Mouse (Mus musculus) embryonic facial prominence, embryonic 15.5 days (tissue): ENCODE results near the gene Cab39l. TPM values are rescaled to one million over a fixed set of nuclear protein-coding genes. Genes with fewer than 3 reads are reported as not detected.
A peak's percentile ranks its signal among the peaks of the same experiment; 100 is the strongest.

ENCODE experiments used
- ATAC-seq: fragments of 200-750 bp; cut with Nextera tagmentation; 2 replicates; pipeline ENCODE4 v1.8.0; 2017; ENCODE audit warnings: low read depth, moderate TSS enrichment; ENCODE audit not compliant: insufficient number of reproducible peaks, low FRiP score, low TSS enrichment
- H3K27ac ChIP-seq: fragments of 300-500 bp; sonication (generic); replicated peaks from 2 replicates; pipeline ENCODE4 v1.5.1; 2015; ENCODE audit warnings: mild to moderate bottlenecking, inconsistent platforms
- H3K27me3 ChIP-seq: fragments of 300-500 bp; sonication (generic); 2 replicates; pipeline ENCODE4 v1.6.1; 2015; ENCODE audit warnings: inconsistent platforms
- H3K36me3 ChIP-seq: fragments of 300-500 bp; sonication (generic); 2 replicates; pipeline ENCODE4 v1.6.1; 2015; ENCODE audit warnings: mild to moderate bottlenecking, inconsistent platforms
- H3K4me1 ChIP-seq: fragments of 300-500 bp; sonication (generic); 2 replicates; pipeline ENCODE4 v1.6.1; 2015; ENCODE audit warnings: inconsistent platforms
- H3K4me2 ChIP-seq: fragments of 300-500 bp; sonication (generic); replicated peaks from 2 replicates; pipeline ENCODE4 v1.6.1; 2015; ENCODE audit warnings: mild to moderate bottlenecking, inconsistent platforms
- H3K4me3 ChIP-seq: fragments of 300-500 bp; sonication (generic); replicated peaks from 2 replicates; pipeline ENCODE4 v1.5.1; 2015; ENCODE audit warnings: mild to moderate bottlenecking, inconsistent platforms
- H3K9ac ChIP-seq: fragments of 300-500 bp; sonication (generic); 2 replicates; pipeline ENCODE4 v1.6.1; 2015; ENCODE audit warnings: inconsistent platforms
- H3K9me3 ChIP-seq: fragments of 300-500 bp; sonication (generic); replicated peaks from 2 replicates; pipeline ENCODE4 v1.6.1; 2016; ENCODE audit warnings: inconsistent platforms
- WGBS: fragments of 180-500 bp; shearing (Covaris S2); methylation state at CpG from one replicate; pipeline ENCODE4 v1.1.7; 2015; 5-methylcytosine and 5-hydroxymethylcytosine counted together
- polyA plus RNA-seq: library from polyadenylated mRNA; unstranded; fragments of >200 nt; fragmentation: Nextera tagmentation; extraction: Ambion mirVana; gene quantifications from 2 replicates; pipeline ENCODE4 v1.2.1, GENCODE M21; 2015

Cab39l gene
- polyA plus RNA-seq, 1 experiment from 2014 or later, result 39.8 TPM

DNA sequence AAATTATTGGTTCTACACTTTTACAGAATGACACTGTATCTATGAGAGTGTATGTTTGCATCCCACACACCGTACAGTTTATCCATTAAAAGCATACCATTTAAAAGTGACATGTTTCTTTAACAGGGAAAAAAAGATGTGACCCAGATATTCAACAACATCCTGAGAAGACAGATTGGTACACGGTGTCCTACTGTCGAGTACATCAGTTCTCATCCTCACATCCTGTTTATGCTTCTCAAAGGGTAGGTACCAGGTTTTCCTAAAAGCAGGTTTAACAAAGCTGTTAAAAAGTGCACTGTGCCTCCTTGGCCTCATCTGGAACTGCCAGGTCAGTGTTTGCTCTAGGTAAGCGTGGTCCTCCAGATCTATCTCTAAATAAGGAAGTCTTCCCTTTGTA lies 65.4 kb downstream of the Cab39l start:
- no peaks in the 10 kb centered on the region for H3K4me1 ChIP-seq
- no peak for ATAC-seq
- no peak overlapping the region for H3K27ac ChIP-seq
- no peaks in the 10 kb centered on the region for H3K9me3 ChIP-seq
- WGBS, result 86% methylated on average over 4 of the region's 4 CpGs
- H3K4me2 ChIP-seq, result no peak overlapping the region
- H3K36me3 ChIP-seq, result 0 out of 2 replicates have a peak, but pooled peaks cover 4% of the 10 kb centered on the region
- H3K9ac ChIP-seq, result no peak overlapping the region
- no peaks in the 10 kb centered on the region for H3K27me3 ChIP-seq
- H3K4me3 ChIP-seq, result no peak overlapping the region

DNA sequence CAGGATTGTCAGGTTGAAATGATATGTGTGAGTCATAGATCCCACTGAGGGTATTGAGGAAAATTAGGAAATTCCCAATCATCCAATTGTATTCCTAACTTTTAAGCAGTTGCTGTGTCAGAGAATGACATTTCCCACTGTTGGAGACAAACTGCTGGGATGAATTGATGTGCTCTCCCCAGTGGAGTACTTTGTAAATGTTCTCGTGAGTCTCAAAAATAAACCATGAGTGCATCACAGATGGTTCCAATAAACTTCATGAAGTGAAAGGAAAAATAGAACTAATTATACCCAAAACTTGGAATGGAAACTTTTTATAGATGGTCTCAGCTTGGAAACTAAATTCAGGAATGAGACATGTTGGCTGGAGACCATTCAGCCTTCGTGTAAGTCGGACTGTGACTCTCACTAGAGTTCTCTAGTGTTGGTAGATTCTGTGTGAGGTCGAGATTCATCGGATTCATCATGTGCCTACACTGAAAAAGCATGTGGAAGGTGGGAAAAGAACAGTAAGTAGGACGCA lies 73.2 kb downstream of the Cab39l start:
- H3K9ac ChIP-seq, result no peak overlapping the region
- peaks cover 5% of the 10 kb centered on the region; the same call in 1 of the 2 replicates for H3K4me1 ChIP-seq
- no peak overlapping the region for H3K4me3 ChIP-seq
- no peak overlapping the region; the same call in 1 of the 2 replicates for H3K4me2 ChIP-seq
- no peaks in the 10 kb centered on the region for H3K36me3 ChIP-seq
- no peaks in the 10 kb centered on the region for H3K27me3 ChIP-seq
- peak overlapping the region; percentile 71 for H3K27ac ChIP-seq
- WGBS, result 47% methylated on average over 6 of the region's 6 CpGs
- ATAC-seq, result 0 out of 2 replicates have a peak, but pooled peaks have one; percentile 47
- H3K9me3 ChIP-seq, result no peaks in the 10 kb centered on the region

DNA sequence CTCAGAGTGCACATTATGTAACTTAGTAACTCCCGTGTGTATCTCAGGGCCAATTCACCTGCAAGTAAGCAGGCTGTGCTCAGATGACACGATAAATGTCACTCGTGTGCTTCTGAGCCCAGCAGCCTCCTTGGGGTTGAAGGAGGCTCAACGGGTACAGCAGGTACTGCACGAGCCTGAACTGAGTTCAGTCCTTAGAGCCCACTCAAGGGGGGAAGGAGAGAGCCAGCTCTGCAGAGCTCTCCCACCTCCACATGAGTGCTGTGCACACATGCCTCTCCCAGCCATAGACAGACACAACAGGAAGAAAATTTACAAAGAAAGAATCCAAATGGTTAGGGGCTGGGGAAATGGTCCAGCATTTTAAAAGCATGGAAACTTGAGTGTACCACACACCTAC lies 85.1 kb downstream of the Cab39l start:
- H3K4me1 ChIP-seq, result no peaks in the 10 kb centered on the region
- H3K4me2 ChIP-seq, result no peak overlapping the region
- no peak overlapping the region for H3K4me3 ChIP-seq
- 84% methylated on average over 5 of the region's 5 CpGs for WGBS
- no peak for ATAC-seq
- no peaks in the 10 kb centered on the region for H3K36me3 ChIP-seq
- H3K27ac ChIP-seq, result no peak overlapping the region
- H3K9ac ChIP-seq, result no peak overlapping the region
- no peaks in the 10 kb centered on the region for H3K27me3 ChIP-seq
- no peaks in the 10 kb centered on the region for H3K9me3 ChIP-seq

DNA sequence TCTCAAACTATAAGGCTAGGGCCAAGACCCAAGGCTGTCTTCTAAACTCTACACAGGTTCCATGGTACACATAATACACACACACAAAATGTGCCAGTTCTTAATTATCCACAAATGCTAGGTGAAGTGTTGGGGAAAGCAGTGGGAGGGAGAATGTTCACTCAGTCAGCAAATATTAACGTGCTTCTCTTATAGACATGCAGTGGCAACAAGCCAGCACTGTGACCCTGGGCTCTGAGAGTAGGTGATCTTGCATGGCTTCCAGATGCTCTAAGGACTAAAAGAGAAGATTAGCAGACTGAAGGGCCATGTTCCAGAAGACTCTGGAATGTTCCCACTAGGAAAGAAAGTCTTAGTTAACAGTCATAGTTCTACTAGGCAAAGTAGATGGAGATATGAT lies 90.0 kb downstream of the Cab39l start:
- Histone ChIP-seq H3K9me3 (no peaks in the 10 kb centered on the region), H3K4me2 (no peak overlapping the region), H3K27ac (no peak overlapping the region), H3K4me3 (no peak overlapping the region), H3K9ac (no peak overlapping the region), H3K27me3 (no peaks in the 10 kb centered on the region), H3K4me1 (no peaks in the 10 kb centered on the region), H3K36me3 (no peaks in the 10 kb centered on the region)
- WGBS, result 57% methylated on average over 1 of the region's 1 CpGs
- no peak for ATAC-seq

DNA sequence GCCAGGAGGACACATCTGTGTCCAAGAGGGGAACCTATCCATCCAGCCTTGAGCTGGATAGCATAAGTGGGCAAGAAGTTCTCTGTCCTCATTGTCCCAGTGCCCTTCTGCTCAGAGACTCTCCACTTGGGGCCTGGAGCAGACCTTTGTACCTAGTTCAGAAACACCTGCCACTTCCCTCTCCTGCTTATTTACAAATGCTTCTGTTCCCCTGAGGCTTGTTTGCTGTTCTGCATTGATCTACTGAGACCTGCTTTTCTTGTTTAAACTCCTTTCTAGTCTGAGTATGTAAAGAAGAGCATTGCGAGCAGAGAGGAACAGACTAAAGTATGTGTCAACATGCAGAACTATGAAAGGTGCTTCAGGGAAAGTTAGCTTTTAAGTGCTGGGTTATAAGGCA lies 92.2 kb downstream of the Cab39l start:
- H3K4me1 ChIP-seq, result no peaks in the 10 kb centered on the region
- H3K27ac ChIP-seq, result 0 out of 2 replicates have a peak overlapping the region, but pooled peaks have one; percentile 29
- no peak overlapping the region for H3K4me2 ChIP-seq
- H3K27me3 ChIP-seq, result no peaks in the 10 kb centered on the region
- no peaks in the 10 kb centered on the region for H3K9me3 ChIP-seq
- no peak overlapping the region for H3K4me3 ChIP-seq
- 63% methylated on average over 1 of the region's 1 CpGs for WGBS
- no peaks in the 10 kb centered on the region for H3K36me3 ChIP-seq
- no peak for ATAC-seq
- no peak overlapping the region for H3K9ac ChIP-seq

DNA sequence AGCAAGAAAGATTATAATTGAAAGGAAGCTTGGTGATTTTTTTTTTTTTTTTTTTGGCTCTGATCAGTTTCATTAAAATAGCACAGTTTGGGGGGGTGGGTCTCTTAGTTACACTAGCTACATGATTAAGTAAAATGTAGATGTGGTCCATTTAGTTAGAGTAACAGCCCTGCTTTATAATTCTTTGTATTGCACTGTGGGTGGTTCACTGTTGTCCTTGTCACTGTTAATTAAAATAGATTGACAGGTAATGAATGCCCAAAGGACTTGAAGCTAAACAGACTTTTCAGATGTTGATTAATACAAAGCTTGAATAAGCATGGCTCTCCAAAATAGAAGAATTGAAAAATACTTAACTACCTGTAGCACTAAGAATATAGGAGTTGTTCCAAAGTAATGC lies 93.1 kb downstream of the Cab39l start:
- no peaks in the 10 kb centered on the region for H3K27me3 ChIP-seq
- no peaks in the 10 kb centered on the region for H3K9me3 ChIP-seq
- ATAC-seq, result no peak
- no peaks in the 10 kb centered on the region for H3K36me3 ChIP-seq
- no peak overlapping the region for H3K4me3 ChIP-seq
- no peak overlapping the region for H3K9ac ChIP-seq
- H3K4me2 ChIP-seq, result no peak overlapping the region
- H3K27ac ChIP-seq, result no peak overlapping the region
- no peaks in the 10 kb centered on the region for H3K4me1 ChIP-seq

DNA sequence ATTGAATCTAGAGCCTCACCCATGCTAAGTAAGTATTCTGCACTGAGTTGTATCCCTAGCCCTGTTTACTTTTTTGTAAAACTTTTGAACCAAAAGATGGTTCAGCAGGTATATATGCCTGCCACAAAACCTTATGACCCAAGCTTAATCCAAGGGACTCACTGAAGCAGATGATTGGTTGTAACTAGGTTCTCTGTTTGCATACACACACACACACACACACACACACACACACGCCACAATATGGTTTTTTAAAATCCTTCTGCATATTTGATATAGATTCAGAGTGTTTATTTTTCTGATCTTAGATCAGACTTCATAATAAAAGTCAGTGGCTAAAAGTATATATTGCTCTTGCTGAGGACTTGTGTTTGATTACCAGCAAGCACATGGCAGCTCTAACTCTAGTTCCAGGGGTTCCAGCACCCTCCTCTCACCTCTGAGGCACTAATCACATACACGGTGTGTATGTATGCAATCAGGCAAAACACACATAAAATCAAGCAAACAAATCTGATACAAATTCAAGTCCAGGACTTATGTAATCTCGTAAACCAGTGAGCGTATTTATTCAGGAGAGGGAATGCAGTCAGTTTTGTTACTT lies 97.2 kb downstream of the Cab39l start:
- Histone ChIP-seq H3K27me3 (no peaks in the 10 kb centered on the region), H3K9me3 (no peaks in the 10 kb centered on the region), H3K36me3 (no peaks in the 10 kb centered on the region), H3K9ac (no peak overlapping the region), H3K4me1 (no peaks in the 10 kb centered on the region), H3K27ac (no peak overlapping the region), H3K4me2 (no peak overlapping the region), H3K4me3 (no peak overlapping the region)
- 83% methylated on average over 4 of the region's 4 CpGs for WGBS
- ATAC-seq, result no peak

DNA sequence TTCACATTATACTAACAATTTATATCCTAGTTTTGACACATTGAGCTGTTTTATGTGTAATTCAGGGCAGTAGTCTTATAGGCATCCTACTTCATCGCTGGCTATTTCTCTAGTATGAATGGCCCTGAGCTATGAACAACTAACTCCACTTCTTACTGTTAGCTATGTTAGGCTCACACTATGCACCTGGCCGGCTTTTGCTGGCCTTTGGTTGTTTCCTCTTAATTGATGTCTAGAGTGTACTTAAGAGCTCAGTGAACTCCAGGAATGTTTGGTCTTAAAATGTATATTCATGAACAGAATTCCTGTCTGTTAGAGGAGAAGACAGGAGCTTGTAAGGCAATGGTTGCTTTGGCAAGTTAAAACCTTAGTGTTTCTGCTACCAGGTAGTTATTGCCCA lies 99.5 kb downstream of the Cab39l start:
- 75% methylated on average over 2 of the region's 2 CpGs for WGBS
- Histone ChIP-seq H3K36me3 (no peaks in the 10 kb centered on the region), H3K27me3 (no peaks in the 10 kb centered on the region), H3K4me2 (no peak overlapping the region), H3K27ac (no peak overlapping the region), H3K4me1 (no peaks in the 10 kb centered on the region), H3K9me3 (no peaks in the 10 kb centered on the region), H3K4me3 (no peak overlapping the region), H3K9ac (no peak overlapping the region)
- no peak for ATAC-seq

DNA sequence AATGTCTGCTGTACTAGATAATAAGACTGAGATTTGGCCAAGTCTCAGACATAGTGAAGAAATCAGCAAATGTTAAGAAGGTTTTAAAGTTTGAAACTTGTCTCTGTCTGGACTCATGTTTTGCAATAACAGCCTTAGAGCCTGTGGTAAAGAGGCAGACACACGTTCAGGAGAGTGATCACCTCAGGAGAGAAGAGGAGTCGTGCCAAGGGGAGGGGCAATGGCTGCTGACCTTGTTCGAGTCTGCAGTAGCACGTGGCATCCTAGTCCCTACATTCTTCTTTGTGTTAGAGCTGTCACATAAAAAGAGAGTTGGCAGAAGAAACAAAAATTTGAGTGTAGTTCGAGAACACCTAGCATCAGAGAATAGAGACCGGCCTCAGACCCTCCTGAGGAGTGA lies 100.0 kb downstream of the Cab39l start:
- Histone ChIP-seq H3K4me2 (no peak overlapping the region), H3K4me3 (no peak overlapping the region), H3K4me1 (no peaks in the 10 kb centered on the region), H3K36me3 (no peaks in the 10 kb centered on the region), H3K27ac (no peak overlapping the region), H3K9me3 (no peaks in the 10 kb centered on the region), H3K27me3 (no peaks in the 10 kb centered on the region), H3K9ac (no peak overlapping the region)
- no peak for ATAC-seq
- WGBS, result 77% methylated on average over 6 of the region's 6 CpGs

DNA sequence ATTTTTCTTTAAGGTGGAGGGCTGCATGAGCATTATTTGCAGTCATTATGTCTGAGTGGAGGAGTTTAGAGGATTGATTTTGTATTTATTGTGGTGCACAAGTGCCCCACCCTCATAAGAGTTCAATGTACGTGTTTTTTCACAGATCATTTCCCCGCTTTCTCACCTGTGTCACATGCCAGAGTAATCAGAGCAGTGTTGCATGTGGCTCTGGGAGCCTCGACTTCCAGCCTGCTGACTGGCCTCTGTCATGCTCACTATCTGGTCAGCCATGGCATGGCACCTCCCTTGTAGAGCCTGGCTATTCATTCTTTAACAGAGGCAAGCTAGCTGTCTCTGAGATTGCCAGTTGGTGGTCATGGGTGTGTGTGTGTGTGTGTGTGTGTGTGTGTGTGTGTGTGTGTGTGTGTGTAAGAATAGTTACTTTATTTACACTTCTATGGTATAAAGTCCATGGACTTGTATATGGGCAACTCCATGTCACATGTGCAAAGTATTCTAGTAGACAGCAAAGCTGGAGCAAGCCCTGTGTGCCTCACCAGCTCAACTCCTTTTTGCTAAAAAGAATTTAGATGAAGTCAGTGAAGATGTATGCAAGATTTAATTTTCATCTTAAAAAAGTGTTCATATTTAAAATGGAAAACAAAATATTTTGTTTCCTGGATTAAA lies 102.5 kb downstream of the Cab39l start:
- 0 out of 2 replicates have a peak, but pooled peaks cover 3% of the 10 kb centered on the region for H3K36me3 ChIP-seq
- 81% methylated on average over 3 of the region's 3 CpGs for WGBS
- no peaks in the 10 kb centered on the region for H3K27me3 ChIP-seq
- no peak overlapping the region for H3K9ac ChIP-seq
- no peaks in the 10 kb centered on the region for H3K9me3 ChIP-seq
- no peaks in the 10 kb centered on the region for H3K4me1 ChIP-seq
- H3K27ac ChIP-seq, result no peak overlapping the region
- no peak for ATAC-seq
- H3K4me2 ChIP-seq, result no peak overlapping the region
- no peak overlapping the region for H3K4me3 ChIP-seq

DNA sequence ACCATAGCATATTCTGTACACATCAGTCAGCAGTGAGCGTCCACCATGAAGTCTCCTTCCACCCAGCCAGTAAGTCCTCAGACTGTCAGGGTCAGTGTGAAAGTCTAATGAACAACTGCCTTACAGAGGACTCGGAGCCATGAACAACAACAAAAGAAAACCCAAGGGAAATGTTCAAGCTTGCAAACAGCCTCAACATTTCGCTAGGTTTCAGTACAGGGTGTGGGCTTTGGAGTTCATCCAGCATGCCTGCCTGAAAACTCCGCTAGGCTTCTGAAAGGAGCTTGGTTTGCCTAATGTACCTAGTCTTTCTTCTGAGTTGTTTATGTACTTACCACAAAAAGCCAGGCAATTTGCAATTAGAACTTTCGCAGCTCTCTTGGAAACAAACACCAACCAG lies 103.2 kb downstream of the Cab39l start:
- no peak overlapping the region for H3K4me3 ChIP-seq
- H3K4me1 ChIP-seq, result no peaks in the 10 kb centered on the region
- 50% methylated on average over 5 of the region's 5 CpGs for WGBS
- no peak overlapping the region for H3K9ac ChIP-seq
- no peak for ATAC-seq
- H3K36me3 ChIP-seq, result 0 out of 2 replicates have a peak, but pooled peaks cover 3% of the 10 kb centered on the region
- H3K9me3 ChIP-seq, result no peaks in the 10 kb centered on the region
- no peaks in the 10 kb centered on the region for H3K27me3 ChIP-seq
- H3K27ac ChIP-seq, result no peak overlapping the region
- no peak overlapping the region for H3K4me2 ChIP-seq
